Mouse (Mus musculus) bone marrow, adult 2 months (tissue): ENCODE results near the gene Gxylt1. TPM values are rescaled to one million over a fixed set of nuclear protein-coding genes. Genes with fewer than 3 reads are reported as not detected.

Experiments used
- H3K27ac ChIP-seq: fragments of 200-500 bp; 2 replicates; pipeline ENCODE4 v1.5.1; 2012; ENCODE audit warnings: low read depth, mild to moderate bottlenecking, control low read depth, inconsistent platforms, low read length; ENCODE audit not compliant: control insufficient read depth, poor library complexity, insufficient read depth
- H3K4me1 ChIP-seq: fragments of 200-500 bp; 2 replicates; pipeline ENCODE4 v1.6.1; 2011; ENCODE audit warnings: low read length; ENCODE audit not compliant: control insufficient read depth, insufficient read depth
- H3K4me3 ChIP-seq: fragments of 200-500 bp; replicated peaks from 2 replicates; pipeline ENCODE3; 2011; ENCODE audit warnings: mild to moderate bottlenecking, low read depth, low read length, control low read depth; ENCODE audit not compliant: control insufficient read depth
- CTCF ChIP-seq: fragments of 200-500 bp; IDR thresholded peaks from 2 replicates; pipeline ENCODE4 v1.5.1; 2011; ENCODE audit warnings: low read length, control low read depth; ENCODE audit not compliant: control insufficient read depth, insufficient read depth
- POLR2A ChIP-seq: fragments of 200-500 bp; IDR thresholded peaks from 2 replicates; pipeline ENCODE4 v1.6.1; 2011; ENCODE audit warnings: low read depth, mild to moderate bottlenecking, control low read depth, low read length, borderline replicate concordance; ENCODE audit not compliant: control insufficient read depth
- WGBS: fragments of 180-500 bp; shearing (Covaris S2); methylation state at CpG from one replicate; pipeline ENCODE4 v1.1.7; 2018; 5-methylcytosine and 5-hydroxymethylcytosine counted together
- polyA plus RNA-seq: library from polyadenylated mRNA; stranded (reverse); fragments of >200 nt; gene quantifications from 2 replicates; pipeline ENCODE4 v1.2.4, GENCODE M21; 2011; ENCODE audit warnings: low replicate concordance; ENCODE audit not compliant: missing spikeins, insufficient read depth, insufficient read length

Gxylt1 gene
- polyA plus RNA-seq, 1 experiment, result 9.6 TPM

GRCm38 (mm10) chr15:93268001-93268400, 7.0 kb downstream of the Gxylt1 start:
- WGBS, result 43% methylated on average over 1 of the region's 1 CpGs
- no peak overlapping the region for H3K4me3 ChIP-seq
- no peak for TF ChIP-seq POLR2A
- TF ChIP-seq CTCF, result no peak
- H3K4me1 ChIP-seq, result peaks cover 4% of the 10 kb centered on the region
- no peak overlapping the region for H3K27ac ChIP-seq

- TF ChIP-seq POLR2A (no peak), CTCF (no peak)
- Histone ChIP-seq H3K4me3 (no peak overlapping the region), H3K27ac (peak overlapping the region; percentile 36; the same call in 1 of the 2 replicates), H3K4me1 (peaks cover 3% of the 10 kb centered on the region)
- WGBS, result 87% methylated on average over 8 of the region's 8 CpGs
These were observed 7.5 kb downstream of the Gxylt1 start for GRCm38 (mm10) chr15:93267479-93267878.

GRCm38 (mm10) chr15:93266361-93266760, 8.6 kb downstream of the Gxylt1 start:
- H3K27ac ChIP-seq, result no peak overlapping the region
- no peak overlapping the region for H3K4me3 ChIP-seq
- TF ChIP-seq POLR2A, result no peak
- TF ChIP-seq CTCF, result no peak
- 90% methylated on average over 16 of the region's 16 CpGs for WGBS
- H3K4me1 ChIP-seq, result peaks cover 2% of the 10 kb centered on the region

GRCm38 (mm10) chr15:93265728-93266127, 9.3 kb downstream of the Gxylt1 start:
- no peak overlapping the region for H3K4me3 ChIP-seq
- WGBS, result 60% methylated on average over 2 of the region's 2 CpGs
- peaks cover 2% of the 10 kb centered on the region for H3K4me1 ChIP-seq
- H3K27ac ChIP-seq, result no peak overlapping the region
- TF ChIP-seq POLR2A (no peak), CTCF (no peak)

- 69% methylated on average over 3 of the region's 3 CpGs for WGBS
- Histone ChIP-seq H3K27ac (no peak overlapping the region), H3K4me3 (no peak overlapping the region), H3K4me1 (peaks cover 2% of the 10 kb centered on the region)
- TF ChIP-seq CTCF (no peak), POLR2A (no peak)
These were observed 9.7 kb downstream of the Gxylt1 start for GRCm38 (mm10) chr15:93265231-93265630.

- Histone ChIP-seq H3K4me1 (peaks cover 2% of the 10 kb centered on the region), H3K27ac (no peak overlapping the region), H3K4me3 (no peak overlapping the region)
- WGBS, result 79% methylated on average over 3 of the region's 3 CpGs
- no peak for TF ChIP-seq POLR2A
- no peak for TF ChIP-seq CTCF
These were observed 10.8 kb downstream of the Gxylt1 start for GRCm38 (mm10) chr15:93264221-93264620.

- H3K27ac ChIP-seq, result no peak overlapping the region
- 84% methylated on average over 7 of the region's 7 CpGs for WGBS
- H3K4me3 ChIP-seq, result no peak overlapping the region
- peaks cover 2% of the 10 kb centered on the region for H3K4me1 ChIP-seq
- TF ChIP-seq POLR2A (no peak), CTCF (no peak)
These were observed 11.4 kb downstream of the Gxylt1 start for GRCm38 (mm10) chr15:93263566-93263965.

GRCm38 (mm10) chr15:93262818-93263217, 12.2 kb downstream of the Gxylt1 start:
- Histone ChIP-seq H3K27ac (no peak overlapping the region), H3K4me3 (no peak overlapping the region), H3K4me1 (peaks cover 2% of the 10 kb centered on the region)
- TF ChIP-seq POLR2A (no peak), CTCF (peak; percentile 24; the same call in 1 of the 2 replicates)
- 56% methylated on average over 5 of the region's 5 CpGs for WGBS

- Histone ChIP-seq H3K27ac (no peak overlapping the region), H3K4me1 (no peaks in the 10 kb centered on the region; the same call in 1 of the 2 replicates), H3K4me3 (no peak overlapping the region)
- WGBS, result 91% methylated on average over 5 of the region's 5 CpGs
- TF ChIP-seq POLR2A (no peak), CTCF (no peak)
These were observed 12.7 kb downstream of the Gxylt1 start for GRCm38 (mm10) chr15:93262274-93262673.
